Mouse (Mus musculus) liver (tissue): ENCODE measurements around the gene Miga1.
A peak's percentile ranks its signal among the peaks of the same experiment; 100 is the strongest.

Experiments used
- DNase-seq: peaks from one replicate; pipeline ENCODE4 v3.0.0-alpha.2; 2020; ENCODE audit warnings: mixed read lengths

Gene Miga1

GRCm38 (mm10) chr3:152243304-152243703, 96.9 kb downstream of the Miga1 start:
- DNase-seq, result no peak

DNA sequence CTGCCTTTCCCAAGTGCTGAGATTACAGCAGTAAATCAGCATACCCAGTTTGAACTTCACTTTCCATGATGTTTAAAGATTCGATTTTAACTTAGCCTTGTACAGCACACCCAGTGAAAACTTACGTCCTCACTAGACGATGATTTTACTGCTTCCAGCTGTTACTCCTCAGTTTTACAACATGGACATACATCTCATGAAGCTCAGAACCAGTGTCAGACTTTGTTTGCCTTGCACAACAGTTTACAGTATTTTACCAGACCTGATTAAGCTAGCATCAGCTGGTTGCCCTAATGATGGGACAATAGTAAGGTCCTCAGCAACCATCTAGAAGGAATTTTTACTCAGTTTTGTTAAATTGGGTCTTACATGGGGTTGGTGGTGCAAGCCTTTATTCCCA, 99.1 kb downstream of the Miga1 start:
- DNase-seq, result no peak

DNA sequence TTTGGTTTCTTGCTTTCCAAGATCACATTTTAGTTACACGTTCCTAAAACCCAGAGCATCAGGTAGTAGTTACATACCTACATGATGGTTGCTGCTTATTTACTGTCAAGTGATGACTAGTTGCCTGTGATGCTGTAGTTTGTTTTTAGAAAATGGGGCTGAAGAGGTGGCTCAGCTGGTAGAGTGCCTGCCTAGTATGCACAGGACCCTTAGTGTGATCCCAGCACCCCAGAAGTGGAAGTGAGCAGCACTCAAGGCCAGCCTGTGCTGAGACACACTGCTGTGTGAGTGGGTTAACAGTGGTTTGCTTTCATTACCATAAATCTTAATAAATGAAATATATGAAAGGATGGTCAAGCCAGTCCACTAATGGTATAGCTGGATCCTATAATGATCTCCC, 100.6 kb downstream of the Miga1 start:
- no peak for DNase-seq

- DNase-seq, result peak; percentile 47
Observed at GRCm38 (mm10) chr3:152238836-152239235, 101.4 kb downstream of the Miga1 start.

DNA sequence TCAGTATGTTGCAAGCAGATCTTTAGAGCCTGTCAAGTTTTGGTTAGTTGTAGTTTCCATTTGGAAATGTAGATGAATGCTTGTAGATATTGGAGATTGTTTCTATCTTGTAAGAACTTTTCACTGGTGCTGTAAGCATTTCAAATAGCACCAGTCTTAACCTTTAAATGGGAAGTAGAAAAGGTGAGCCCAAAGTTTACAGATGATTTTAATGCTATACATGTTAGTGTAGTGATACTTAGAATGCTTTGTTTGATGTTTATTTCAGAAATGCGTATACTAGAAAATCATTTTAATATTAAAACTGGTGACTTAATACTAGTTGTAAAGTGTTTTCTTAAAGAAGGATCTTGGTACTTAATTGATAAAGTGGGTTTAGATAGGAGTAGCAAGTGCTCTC, 104.4 kb downstream of the Miga1 start:
- no peak for DNase-seq

DNA sequence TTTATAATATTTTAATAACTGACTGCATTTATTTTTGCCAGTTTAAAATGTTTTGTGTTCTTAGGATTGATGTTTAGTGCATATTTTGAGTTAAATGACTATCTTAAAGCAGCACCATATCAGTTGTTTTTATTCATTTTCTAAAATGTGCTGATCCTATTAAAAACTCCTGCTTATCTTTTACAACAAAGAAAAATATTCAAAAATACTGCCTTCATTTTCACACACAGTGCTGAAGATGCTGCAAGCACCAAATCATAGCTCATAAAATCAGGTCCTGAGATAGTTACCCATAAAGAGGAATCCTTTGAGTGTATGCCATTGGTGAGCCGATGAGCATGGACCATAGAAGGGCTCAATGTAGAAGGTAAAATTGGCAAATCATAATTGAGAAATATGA, 105.0 kb downstream of the Miga1 start:
- no peak for DNase-seq

DNA sequence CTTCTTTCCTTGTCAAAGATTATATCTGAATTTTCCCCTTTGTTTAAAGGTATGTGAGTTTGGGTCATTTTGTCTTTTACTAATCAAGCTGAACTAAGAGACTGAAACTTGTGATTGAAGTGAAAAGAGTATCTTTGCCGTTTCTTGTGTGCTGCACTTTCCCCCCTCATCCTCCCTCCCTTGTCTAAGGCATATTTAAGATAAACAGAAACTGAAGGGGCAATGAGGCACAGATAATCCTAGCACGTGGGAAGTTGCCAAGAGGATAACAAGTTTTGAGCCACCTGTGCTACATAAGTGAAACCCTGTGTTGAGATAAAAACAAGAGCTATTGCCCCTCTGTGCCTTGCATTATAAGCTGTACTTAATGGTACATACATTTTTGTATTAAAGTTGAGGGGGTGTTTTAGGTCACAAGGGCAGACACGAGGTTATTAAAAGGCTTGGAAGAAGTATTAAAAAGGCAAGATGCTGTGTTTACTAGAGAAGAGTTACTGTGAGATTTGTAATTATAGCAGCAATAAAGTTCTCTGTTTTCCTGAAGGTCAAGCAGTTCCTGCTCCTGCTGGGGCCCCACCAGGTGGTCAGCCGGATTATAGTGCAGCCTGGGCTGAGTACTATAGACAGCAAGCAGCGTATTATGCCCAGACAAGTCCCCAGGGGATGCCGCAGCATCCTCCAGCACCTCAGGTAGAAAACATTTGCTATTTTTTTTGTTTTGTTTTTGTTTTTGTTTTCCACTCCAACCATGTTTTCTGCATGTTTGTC, 108.7 kb downstream of the Miga1 start:
- no peak for DNase-seq

DNA sequence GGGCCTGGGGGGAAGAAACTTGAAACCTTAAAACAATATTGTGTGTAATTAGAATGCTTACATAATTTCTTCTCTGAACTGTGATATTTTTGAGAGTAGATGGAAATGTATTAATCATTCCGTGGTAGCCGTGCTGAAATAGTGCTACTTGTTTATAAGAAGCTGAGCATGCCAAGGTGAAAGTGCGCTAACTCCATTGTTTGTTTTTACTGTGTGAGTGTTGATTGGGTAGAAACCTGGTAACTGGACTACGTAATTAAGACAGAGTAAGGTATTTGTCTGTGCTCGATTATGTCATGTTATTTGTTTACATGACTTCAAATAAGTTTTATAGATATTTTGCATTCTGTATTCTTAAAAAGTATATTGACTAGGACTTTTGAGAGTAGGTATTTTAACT, 110.9 kb downstream of the Miga1 start:
- DNase-seq, result no peak

DNA sequence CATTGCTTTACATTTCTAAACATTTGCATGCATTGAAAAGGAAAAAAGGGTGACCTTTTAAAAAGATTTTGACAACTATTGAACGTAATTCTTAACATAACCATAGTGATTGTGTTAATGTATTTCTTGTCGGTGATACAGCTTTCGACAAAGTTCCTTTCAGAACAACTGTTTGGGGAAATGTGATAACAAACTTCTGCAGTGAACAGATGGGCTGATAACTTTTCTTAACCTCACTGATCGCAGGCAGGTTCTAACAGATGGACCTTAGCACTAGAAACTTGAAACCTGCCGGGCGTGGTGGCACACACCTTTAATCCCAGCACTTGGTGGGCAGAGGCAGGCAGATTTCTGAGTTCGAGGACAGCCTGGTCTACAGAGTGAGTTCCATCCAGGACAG, 111.4 kb downstream of the Miga1 start:
- DNase-seq, result no peak

DNA sequence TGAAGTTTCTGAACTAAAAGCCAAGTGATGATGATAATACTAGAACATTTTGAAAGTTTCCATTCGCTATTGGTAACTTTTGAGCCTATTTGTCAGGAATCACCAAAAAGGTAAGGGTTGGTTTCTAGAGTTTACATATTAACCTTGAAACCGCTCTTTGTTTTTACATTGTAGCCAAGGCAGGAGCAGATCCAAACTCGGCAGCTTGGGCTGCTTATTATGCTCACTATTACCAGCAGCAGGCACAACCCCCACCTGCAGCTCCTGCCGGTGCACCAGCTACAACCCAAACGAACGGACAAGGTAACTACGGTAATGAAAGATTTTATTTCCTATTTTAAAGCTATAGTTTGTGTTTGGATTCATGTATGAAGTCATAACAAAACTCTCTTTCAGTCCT, 114.3 kb downstream of the Miga1 start:
- no peak for DNase-seq

- DNase-seq, result no peak
Observed at GRCm38 (mm10) chr3:152224918-152225317, 115.3 kb downstream of the Miga1 start.
